ENCODE assay signal across 19 mouse cellular contexts in genomic region chr11:60475668-60476362, GRCm38 (mm10). TPM values are rescaled to one million over a fixed set of nuclear protein-coding genes. Genes with fewer than 3 reads are reported as not detected.
"Had no signal": no experiment of that assay in that cellular context is flagged by ENCODE, and none has a peak within 500 bp of the region (broad histone marks: within the 10 kb centered on the region; RNA-seq: fewer than 3 reads in every experiment).

No protein-coding gene starts in this region.

- H3K27ac ChIP-seq: intestine, embryonic 15.5 days; layer of hippocampus, adult 2 months; limb, embryonic 12.5 days; limb, embryonic 15.5 days; liver, embryonic 14.5 days; macrophage; midbrain, embryonic 13.5 days; neural tube, embryonic 13.5 days had no signal

- H3K4me3 ChIP-seq: intestine, embryonic 15.5 days; layer of hippocampus, adult 2 months; limb, embryonic 12.5 days; limb, embryonic 15.5 days; midbrain, embryonic 13.5 days; myocyte; neural tube, embryonic 13.5 days had no signal

- H3K4me1 ChIP-seq: midbrain, embryonic 13.5 days; neural tube, embryonic 13.5 days had no signal

- H3K9ac ChIP-seq: intestine, embryonic 15.5 days; limb, embryonic 12.5 days; limb, embryonic 15.5 days; liver, embryonic 14.5 days; liver, postnatal 0 days; lung, embryonic 14.5 days; midbrain, embryonic 13.5 days; neural tube, embryonic 13.5 days had no signal

- H3K27me3 ChIP-seq: intestine, embryonic 15.5 days; limb, embryonic 15.5 days; midbrain, embryonic 13.5 days; neural tube, embryonic 13.5 days had no signal

- H3K4me2 ChIP-seq: intestine, embryonic 15.5 days; limb, embryonic 12.5 days; limb, embryonic 15.5 days; liver, embryonic 11.5 days; lung, embryonic 14.5 days; midbrain, embryonic 13.5 days; neural tube, embryonic 13.5 days had no signal

- H3K9me3 ChIP-seq: intestine, embryonic 15.5 days; limb, embryonic 12.5 days; limb, embryonic 15.5 days; midbrain, embryonic 13.5 days; neural tube, embryonic 13.5 days had no signal

- H3K36me3 ChIP-seq: intestine, embryonic 15.5 days; limb, embryonic 15.5 days; midbrain, embryonic 13.5 days had no signal

- ATAC-seq: intestine, embryonic 15.5 days; liver, postnatal 0 days; lung, postnatal 0 days; midbrain, embryonic 13.5 days; midbrain, embryonic 16.5 days had no signal

- DNase-seq: kidney, adult 11 months; kidney, postnatal 10 days; layer of hippocampus, adult 9-11 months; liver, postnatal 0 days; lung, embryonic 14.5 days; retina, postnatal 1 day; thymus, postnatal 25 days had no signal

RNA-seq across cellular contexts. Expression of gene Myo15, which starts 6.7 kb away (rescaled TPM):
- polyA plus RNA-seq: macrophage, myocyte had no signal
